Mouse (Mus musculus) MN1 (cell line): ENCODE data around the gene Blvrb.

Source experiments
- DNase-seq: peaks from one replicate; pipeline ENCODE4 v3.0.0-alpha.2; 2016; ENCODE audit warnings: low spot score

Blvrb gene

GRCm38 (mm10) chr7:27449256-27449862 is 1.6 kb downstream of the Blvrb start:
- peak; percentile 85 for DNase-seq

GRCm38 (mm10) chr7:27451359-27451758 is 3.6 kb downstream of the Blvrb start:
- no peak for DNase-seq

- no peak for DNase-seq
Measured at GRCm38 (mm10) chr7:27452206-27452770, 4.5 kb downstream of the Blvrb start.

GRCm38 (mm10) chr7:27454461-27455121 is 6.8 kb downstream of the Blvrb start:
- DNase-seq = no peak

GRCm38 (mm10) chr7:27455273-27455672 is 7.5 kb downstream of the Blvrb start:
- no peak for DNase-seq

GRCm38 (mm10) chr7:27458614-27459013 is 10.8 kb downstream of the Blvrb start:
- DNase-seq = no peak

GRCm38 (mm10) chr7:27459640-27460039 is 11.9 kb downstream of the Blvrb start:
- no peak for DNase-seq

GRCm38 (mm10) chr7:27460477-27460876 is 12.7 kb downstream of the Blvrb start:
- DNase-seq = no peak

- peak; percentile 14 for DNase-seq
Measured at GRCm38 (mm10) chr7:27467648-27468047, 19.9 kb downstream of the Blvrb start.

- DNase-seq = no peak
Measured at GRCm38 (mm10) chr7:27471390-27472120, 23.8 kb downstream of the Blvrb start.

GRCm38 (mm10) chr7:27472596-27472995 is 24.8 kb downstream of the Blvrb start:
- peak; percentile 15 for DNase-seq

GRCm38 (mm10) chr7:27473156-27473834 is 25.5 kb downstream of the Blvrb start, which contains the start of gene Sertad3:
Gene Sertad3, plus strand, starts transcription at chr7:27473768.
- peak; percentile 97 for DNase-seq

- no peak for DNase-seq
Measured at GRCm38 (mm10) chr7:27473835-27474489, 26.2 kb downstream of the Blvrb start.

GRCm38 (mm10) chr7:27474490-27474954 is 26.7 kb downstream of the Blvrb start:
- DNase-seq = peak; percentile 98

GRCm38 (mm10) chr7:27475596-27475995 is 27.8 kb downstream of the Blvrb start:
- DNase-seq = no peak

- no peak for DNase-seq
Measured at GRCm38 (mm10) chr7:27476098-27476635, 28.4 kb downstream of the Blvrb start.

- no peak for DNase-seq
Measured at GRCm38 (mm10) chr7:27478561-27478960, 30.8 kb downstream of the Blvrb start.

- DNase-seq = no peak
Measured at GRCm38 (mm10) chr7:27479750-27480149, 32.0 kb downstream of the Blvrb start.

GRCm38 (mm10) chr7:27480506-27480905 is 32.7 kb downstream of the Blvrb start:
- DNase-seq = no peak

- no peak for DNase-seq
Measured at GRCm38 (mm10) chr7:27480927-27481626, 33.3 kb downstream of the Blvrb start.

GRCm38 (mm10) chr7:27481627-27481969 is 33.8 kb downstream of the Blvrb start:
- DNase-seq = peak; percentile 91
